In genomic region chr15:99470224-99470761, GRCm38 (mm10) we compare ENCODE assay signal across 10 mouse cellular contexts. TPM values are rescaled to one million over a fixed set of nuclear protein-coding genes. Genes with fewer than 3 reads are reported as not detected.
DNase-seq lines count a peak whose midpoint lies in the region; ATAC-seq lines count a peak whose summit lies in the region.
"Had no signal": no experiment of that assay in that cellular context is flagged by ENCODE, and none has a peak within 500 bp of the region (broad histone marks: within the 10 kb centered on the region; RNA-seq: fewer than 3 reads in every experiment).

No protein-coding gene starts in this region.

- H3K27ac ChIP-seq in kidney, embryonic 16.5 days (ENCODE audit: low read length), result peak overlapping the region; percentile 16; the same call in 1 of the 2 replicates
- H3K27ac ChIP-seq in forebrain, embryonic 16.5 days (ENCODE audit: low read length), result no peak overlapping the region

- H3K27me3 ChIP-seq in kidney, embryonic 16.5 days (ENCODE audit: insufficient read depth, low read length), result no peaks in the 10 kb centered on the region
- no peaks in the 10 kb centered on the region for H3K27me3 ChIP-seq in forebrain, embryonic 16.5 days (replicated peaks; ENCODE audit: control insufficient read depth, insufficient read depth, low read length)

- ATAC-seq in kidney, embryonic 16.5 days (ENCODE audit: low FRiP score, low TSS enrichment), result no peak
- no peak for ATAC-seq in forebrain, embryonic 16.5 days

- no peak overlapping the region for H3K4me3 ChIP-seq in kidney, embryonic 16.5 days (ENCODE audit: low read length)
- no peak overlapping the region for H3K4me3 ChIP-seq in forebrain, embryonic 16.5 days (replicated peaks; ENCODE audit: low read length)

- H3K9ac ChIP-seq in kidney, embryonic 16.5 days (replicated peaks; ENCODE audit: low read length), result no peak overlapping the region
- H3K9ac ChIP-seq in forebrain, embryonic 16.5 days (replicated peaks; ENCODE audit: low read depth, low read length), result no peak overlapping the region

- DNase-seq in kidney, adult 18-20 months, result peak; percentile 27
- DNase-seq in kidney, adult 9 months, result no peak
- peak; percentile 70 for DNase-seq in cerebellum, adult 11 months
- DNase-seq in gastrocnemius, postnatal 14 days, result peak; percentile 61
- no peak for DNase-seq in c-Kit-positive CD71-positive TER-119-positive erythroid progenitor cells, embryonic 14.5 days (ENCODE audit: low spot score)
- no peak for DNase-seq in lung, postnatal 25 days (ENCODE audit: low spot score)
- DNase-seq: thymus, adult 18-20 months had no signal

- peaks cover 8% of the 10 kb centered on the region for H3K36me3 ChIP-seq in kidney, embryonic 16.5 days (ENCODE audit: insufficient read depth, low read length)
- no peaks in the 10 kb centered on the region for H3K36me3 ChIP-seq in forebrain, embryonic 16.5 days (ENCODE audit: control insufficient read depth, insufficient read depth)

- intact Hi-C loops in gastrocnemius, postnatal 14 days (cut with DNase I; ENCODE audit: low total_unique reads), result no loop called here

- H3K9me3 ChIP-seq in kidney, embryonic 16.5 days (ENCODE audit: low read length), result no peaks in the 10 kb centered on the region
- H3K9me3 ChIP-seq in forebrain, embryonic 16.5 days (ENCODE audit: control insufficient read depth, low read length), result no peaks in the 10 kb centered on the region
- H3K9me3 ChIP-seq: G1E had no signal

- H3K4me2 ChIP-seq in kidney, embryonic 16.5 days (replicated peaks; ENCODE audit: low read depth, low read length), result no peak overlapping the region
- no peak overlapping the region for H3K4me2 ChIP-seq in forebrain, embryonic 16.5 days (ENCODE audit: low read length)

- H3K4me1 ChIP-seq in kidney, embryonic 16.5 days (ENCODE audit: insufficient read depth, low read length), result peaks cover 19% of the 10 kb centered on the region
- H3K4me1 ChIP-seq in forebrain, embryonic 16.5 days (replicated peaks; ENCODE audit: control insufficient read depth, insufficient read depth, low read length), result peaks cover 10% of the 10 kb centered on the region

- 82% methylated on average over 31 of the region's 31 CpGs for WGBS in kidney, embryonic 16.5 days
- WGBS in forebrain, embryonic 16.5 days, result 86% methylated on average over 31 of the region's 31 CpGs

RNA-seq across cellular contexts. Expression of gene Bcdin3d, which starts 4.2 kb away (rescaled TPM):
- 1 to 10 TPM; 3.9 to 5.0 TPM for total RNA-seq in gastrocnemius, postnatal 14 days (2021)
- 16.8 and 18.2 TPM in 2 replicates for polyA plus RNA-seq in kidney, embryonic 16.5 days (2015; fragmentation: Nextera tagmentation; extraction: Ambion mirVana)
- polyA plus RNA-seq in forebrain, embryonic 16.5 days (2015; fragmentation: Nextera tagmentation; extraction: Ambion mirVana), result 23.5 and 24.4 TPM in 2 replicates

RNA-seq across cellular contexts. Expression of gene Nckap5l, which starts 12.7 kb away (rescaled TPM):
- total RNA-seq in gastrocnemius, postnatal 14 days (2021), result 1 to 10 TPM; 8.5 to 10.0 TPM
- 9.3 and 10.9 TPM in 2 replicates for polyA plus RNA-seq in kidney, embryonic 16.5 days (2015; fragmentation: Nextera tagmentation; extraction: Ambion mirVana)
- polyA plus RNA-seq in forebrain, embryonic 16.5 days (2015; fragmentation: Nextera tagmentation; extraction: Ambion mirVana), result 12.5 and 12.7 TPM in 2 replicates

RNA-seq across cellular contexts. Expression of gene Faim2, which starts 57.7 kb away (rescaled TPM):
- total RNA-seq in gastrocnemius, postnatal 14 days (2021), result under 1 TPM; 0.14 to 0.16 TPM
- 0.32 and 0.50 TPM in 2 replicates for polyA plus RNA-seq in kidney, embryonic 16.5 days (2015; fragmentation: Nextera tagmentation; extraction: Ambion mirVana)
- polyA plus RNA-seq in forebrain, embryonic 16.5 days (2015; fragmentation: Nextera tagmentation; extraction: Ambion mirVana), result 20.8 and 29.8 TPM in 2 replicates
- polyA plus RNA-seq: G1E had no signal

Comparison
In these comparisons a context has a peak if more than half of its experiments do, and no peak if none do; other contexts are left out.
1. DNase-seq: peak in kidney, adult 18-20 months (single experiment), cerebellum, adult 11 months (single experiment) and gastrocnemius, postnatal 14 days (single experiment); none in kidney, adult 9 months (single experiment), c-Kit-positive CD71-positive TER-119-positive erythroid progenitor cells, embryonic 14.5 days (single experiment) and lung, postnatal 25 days (single experiment).
2. RNA of gene Faim2, which starts 57.7 kb away (polyA plus RNA-seq): 20.8 to 29.8 TPM in forebrain, embryonic 16.5 days; 0.32 to 0.50 TPM in kidney, embryonic 16.5 days; every median in the first group is over 10 times any median in the second.